Mouse (Mus musculus) myocyte (in vitro differentiated cells): ENCODE results near the gene Lekr1. TPM values are rescaled to one million over a fixed set of nuclear protein-coding genes. Genes with fewer than 3 reads are reported as not detected.

Experiments used
- H3K27me3 ChIP-seq: one replicate; pipeline ENCODE4 v1.6.1; 2011; ENCODE audit not compliant: control insufficient read depth, insufficient read depth, insufficient read length
- H3K36me3 ChIP-seq: one replicate; pipeline ENCODE4 v1.6.1; 2011; ENCODE audit not compliant: control insufficient read depth, insufficient read depth
- H3K4me2 ChIP-seq: one replicate; pipeline ENCODE4 v1.6.1; 2011; ENCODE audit warnings: low read depth, control low read depth
- H3K4me3 ChIP-seq: one replicate; pipeline ENCODE4 v1.5.1; 2011; ENCODE audit warnings: mild to moderate bottlenecking, control low read depth, moderate library complexity
- H3K79me2 ChIP-seq: one replicate; pipeline ENCODE4 v1.6.1; 2011; ENCODE audit not compliant: control insufficient read depth, insufficient read depth
- H3ac ChIP-seq: one replicate; pipeline ENCODE4 v1.6.1; 2011; ENCODE audit not compliant: control insufficient read depth, insufficient read length
- CEBPB ChIP-seq: IDR thresholded peaks from 2 replicates; pipeline ENCODE4 v1.6.1; 2011; ENCODE audit warnings: mild to moderate bottlenecking, moderate library complexity; ENCODE audit not compliant: poor library complexity, insufficient read depth, severe bottlenecking
- E2F4 ChIP-seq: IDR thresholded peaks from one replicate; pipeline ENCODE4 v1.6.1; 2011; ENCODE audit warnings: mild to moderate bottlenecking, control low read depth, moderate library complexity; ENCODE audit not compliant: insufficient read depth
- MAX ChIP-seq: IDR thresholded peaks from one replicate; pipeline ENCODE4 v1.6.1; 2011; ENCODE audit warnings: low read depth, mild to moderate bottlenecking, control low read depth
- MYOD1 ChIP-seq, 3 experiments: IDR thresholded peaks; one replicate each; pipeline ENCODE4 v1.6.1; 2011; ENCODE audit warnings: control low read depth in 2 of 3, low read depth in 2 of 3, mild to moderate bottlenecking in 2 of 3, moderate library complexity in 1 of 3; ENCODE audit not compliant: insufficient read length in 2 of 3, control insufficient read depth in 1 of 3
- MYOG ChIP-seq, 3 experiments: IDR thresholded peaks; one replicate each; pipeline ENCODE4 v1.6.1; 2011; ENCODE audit warnings: control low read depth in 2 of 3, low read depth in 2 of 3, mild to moderate bottlenecking in 2 of 3; ENCODE audit not compliant: insufficient read length in 2 of 3, control insufficient read depth in 1 of 3, insufficient read depth in 1 of 3
- POLR2A ChIP-seq: IDR thresholded peaks from one replicate; pipeline ENCODE4 v1.6.1; 2011; ENCODE audit warnings: low read depth, mild to moderate bottlenecking, control low read depth, moderate library complexity; ENCODE audit not compliant: insufficient read length
- POLR2AphosphoS2 ChIP-seq: IDR thresholded peaks from one replicate; pipeline ENCODE4 v1.6.1; 2011; ENCODE audit warnings: low read depth, control low read depth; ENCODE audit not compliant: insufficient read length
- REST ChIP-seq: IDR thresholded peaks from one replicate; pipeline ENCODE4 v1.6.1; 2011; ENCODE audit warnings: mild to moderate bottlenecking, control low read depth, moderate library complexity; ENCODE audit not compliant: insufficient read depth, insufficient read length
- SRF ChIP-seq: IDR thresholded peaks from one replicate; pipeline ENCODE4 v1.6.1; 2011; ENCODE audit warnings: low read depth; ENCODE audit not compliant: control insufficient read depth, insufficient read length
- TCF12 ChIP-seq: IDR thresholded peaks from one replicate; pipeline ENCODE4 v1.6.1; 2011; ENCODE audit warnings: mild to moderate bottlenecking, control low read depth; ENCODE audit not compliant: poor library complexity, insufficient read depth, severe bottlenecking
- TCF3 ChIP-seq: IDR thresholded peaks from one replicate; pipeline ENCODE4 v1.6.1; 2011; ENCODE audit warnings: low read depth, control low read depth; ENCODE audit not compliant: insufficient read length
- USF1 ChIP-seq: IDR thresholded peaks from one replicate; pipeline ENCODE4 v1.6.1; 2011; ENCODE audit warnings: low read depth, mild to moderate bottlenecking, control low read depth, moderate library complexity
- polyA plus RNA-seq: library from polyadenylated mRNA; unstranded; fragments of >200 nt; fragmentation: generic; extraction: Trizol; gene quantifications from one replicate; pipeline ENCODE4 v1.2.1, GENCODE M21; 2012; ENCODE audit warnings: missing spikeins

The Lekr1 gene
- polyA plus RNA-seq, 1 experiment = 0.65 TPM

GRCm38 (mm10) chr3:65673725-65674124 lies 7.7 kb downstream of the Lekr1 start:
- Histone ChIP-seq H3K4me3 (no peak overlapping the region), H3K79me2 (no peaks in the 10 kb centered on the region), H3ac (no peak overlapping the region), H3K27me3 (no peaks in the 10 kb centered on the region), H3K4me2 (no peak overlapping the region), H3K36me3 (no peaks in the 10 kb centered on the region)
- no peak for TF ChIP-seq CEBPB

- no peak for TF ChIP-seq POLR2AphosphoS2
- no peak overlapping the region for H3K4me3 ChIP-seq
- H3ac ChIP-seq = no peak overlapping the region
These were observed 14.6 kb downstream of the Lekr1 start for GRCm38 (mm10) chr3:65680612-65681011.

DNA sequence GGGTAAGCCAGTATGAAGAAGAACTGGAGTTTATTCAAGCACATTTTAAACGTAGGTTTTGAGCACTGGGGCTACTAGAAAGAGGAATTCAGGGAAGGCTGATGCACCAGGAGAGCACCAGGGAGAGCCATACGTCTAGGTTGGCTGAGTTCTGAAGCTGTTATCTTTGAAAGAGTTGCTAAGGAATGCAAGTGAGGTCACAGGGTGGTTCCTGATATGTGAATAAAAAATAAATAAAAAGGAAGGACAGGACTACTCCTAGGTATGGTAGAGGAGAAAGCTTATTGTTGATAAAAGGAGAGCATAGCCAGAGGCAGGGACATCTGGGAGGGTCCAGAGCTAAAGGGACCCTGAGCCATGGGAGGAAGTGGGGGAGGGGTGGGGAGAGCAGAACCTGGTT lies 23.7 kb downstream of the Lekr1 start:
- Histone ChIP-seq H3K4me3 (no peak overlapping the region), H3K4me2 (no peak overlapping the region), H3ac (no peak overlapping the region), H3K36me3 (no peaks in the 10 kb centered on the region), H3K79me2 (no peaks in the 10 kb centered on the region), H3K27me3 (no peaks in the 10 kb centered on the region)
- no peak for TF ChIP-seq MYOG (IDR thresholded peaks at IDR 0.05; ENCODE audit: control insufficient read depth in 1 of 3, insufficient read depth in 1 of 3, insufficient read length in 2 of 3, low read depth in 2 of 3)
- no peak for TF ChIP-seq TCF12

More at GRCm38 (mm10) chr3:65680612-65681011, 14.6 kb downstream of the Lekr1 start:
- H3K4me2 ChIP-seq = no peak overlapping the region
- no peaks in the 10 kb centered on the region for H3K36me3 ChIP-seq
- H3K79me2 ChIP-seq = no peaks in the 10 kb centered on the region
- no peaks in the 10 kb centered on the region for H3K27me3 ChIP-seq

DNA sequence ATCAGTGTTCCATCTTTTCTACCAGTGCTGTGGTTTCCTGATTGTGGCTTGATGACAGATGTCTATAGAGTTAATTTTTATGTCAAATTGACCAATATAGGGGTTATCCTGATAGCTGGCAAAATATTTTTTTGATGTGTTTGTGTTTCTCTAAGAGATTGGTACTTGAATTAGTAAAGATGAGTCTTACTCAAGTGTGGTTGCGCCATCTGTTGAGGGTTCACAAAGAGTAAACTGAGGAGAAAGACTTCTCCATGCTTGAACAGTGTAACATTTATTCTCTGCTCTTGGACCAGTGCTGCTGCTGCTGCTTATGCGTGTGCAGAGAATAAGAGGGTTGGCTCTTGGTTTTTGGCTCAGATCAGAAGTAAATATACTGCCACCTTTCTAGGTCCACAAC lies 24.8 kb downstream of the Lekr1 start:
- TF ChIP-seq CEBPB = no peak
- no peak for TF ChIP-seq REST
- TF ChIP-seq TCF3 = no peak
- TF ChIP-seq USF1 = no peak
- TF ChIP-seq TCF12 = no peak
- no peak for TF ChIP-seq SRF
- no peak for TF ChIP-seq POLR2A
- TF ChIP-seq E2F4 = no peak
- TF ChIP-seq MYOG (IDR thresholded peaks at IDR 0.05; ENCODE audit: control insufficient read depth in 1 of 3, insufficient read depth in 1 of 3, insufficient read length in 2 of 3, low read depth in 2 of 3) = no peak
- TF ChIP-seq POLR2AphosphoS2 = no peak
- TF ChIP-seq MAX = no peak
- no peak for TF ChIP-seq MYOD1 (IDR thresholded peaks at IDR 0.05; ENCODE audit: control insufficient read depth in 1 of 3, insufficient read length in 2 of 3, low read depth in 2 of 3)

GRCm38 (mm10) chr3:65699704-65700103 lies 33.7 kb downstream of the Lekr1 start:
- Histone ChIP-seq H3K36me3 (no peaks in the 10 kb centered on the region), H3K79me2 (no peaks in the 10 kb centered on the region), H3K4me3 (no peak overlapping the region), H3K27me3 (no peaks in the 10 kb centered on the region), H3K4me2 (no peak overlapping the region), H3ac (no peak overlapping the region)
- TF ChIP-seq MAX (no peak), MYOG (IDR thresholded peaks at IDR 0.05; ENCODE audit: control insufficient read depth in 1 of 3, insufficient read depth in 1 of 3, insufficient read length in 2 of 3, low read depth in 2 of 3) (no peak), TCF12 (no peak), SRF (no peak), REST (no peak), POLR2AphosphoS2 (no peak)

More for the DNA sequence above, 24.8 kb downstream of the Lekr1 start:
- H3K79me2 ChIP-seq = no peaks in the 10 kb centered on the region
- no peak overlapping the region for H3K4me2 ChIP-seq
- no peak overlapping the region for H3ac ChIP-seq
- H3K27me3 ChIP-seq = no peaks in the 10 kb centered on the region
- no peaks in the 10 kb centered on the region for H3K36me3 ChIP-seq
- H3K4me3 ChIP-seq = no peak overlapping the region

GRCm38 (mm10) chr3:65714372-65714771 lies 48.3 kb downstream of the Lekr1 start:
- Histone ChIP-seq H3ac (no peak overlapping the region), H3K36me3 (no peaks in the 10 kb centered on the region), H3K4me2 (no peak overlapping the region), H3K27me3 (no peaks in the 10 kb centered on the region), H3K79me2 (no peaks in the 10 kb centered on the region), H3K4me3 (no peak overlapping the region)
- TF ChIP-seq CEBPB = no peak
- TF ChIP-seq TCF3 = no peak
- no peak for TF ChIP-seq SRF
- no peak for TF ChIP-seq USF1
- TF ChIP-seq POLR2AphosphoS2 = no peak
- no peak for TF ChIP-seq MYOG (IDR thresholded peaks at IDR 0.05; ENCODE audit: control insufficient read depth in 1 of 3, insufficient read depth in 1 of 3, insufficient read length in 2 of 3, low read depth in 2 of 3)
- TF ChIP-seq MYOD1 (IDR thresholded peaks at IDR 0.05; ENCODE audit: control insufficient read depth in 1 of 3, insufficient read length in 2 of 3, low read depth in 2 of 3) = no peak
- TF ChIP-seq POLR2A = no peak
- no peak for TF ChIP-seq E2F4
- no peak for TF ChIP-seq REST
- TF ChIP-seq MAX = no peak
- TF ChIP-seq TCF12 = no peak
